Mouse (Mus musculus) heart, embryonic 14.5 days (tissue): ENCODE data around the gene Rab28. TPM values are rescaled to one million over a fixed set of nuclear protein-coding genes. Genes with fewer than 3 reads are reported as not detected.

Source experiments
- ATAC-seq: fragments of 200-750 bp; cut with Nextera tagmentation; 2 replicates; pipeline ENCODE4 v1.8.0; 2017; ENCODE audit warnings: low read depth, moderate TSS enrichment; ENCODE audit not compliant: insufficient number of reproducible peaks, insufficient read depth, low FRiP score
- H3K27ac ChIP-seq, 2 experiments: fragments of 200-500 bp in 1 of 2; fragments of 300-500 bp in 1 of 2; sonication (generic) in 1 of 2; replicated peaks in 1 of 2; 2 replicates each; pipeline ENCODE4 v1.5.1; 2012 to 2014; ENCODE audit warnings: low read depth in 2 of 2, low read length in 2 of 2, control low read depth in 1 of 2, mild to moderate bottlenecking in 1 of 2, mixed read lengths in 1 of 2; ENCODE audit not compliant: control insufficient read depth in 1 of 2, insufficient read depth in 1 of 2
- H3K27me3 ChIP-seq: fragments of 300-500 bp; sonication (generic); 2 replicates; pipeline ENCODE4 v1.6.1; 2014; ENCODE audit warnings: mild to moderate bottlenecking, low read length, control low read depth; ENCODE audit not compliant: control insufficient read depth, insufficient read depth
- H3K36me3 ChIP-seq: fragments of 300-500 bp; sonication (generic); 2 replicates; pipeline ENCODE4 v1.6.1; 2014; ENCODE audit warnings: mild to moderate bottlenecking, control low read depth, low read length, mixed read lengths; ENCODE audit not compliant: control insufficient read depth, insufficient read depth
- H3K4me1 ChIP-seq, 2 experiments: fragments of 200-500 bp in 1 of 2; fragments of 300-500 bp in 1 of 2; sonication (generic) in 1 of 2; 2 replicates each; pipeline ENCODE4 v1.6.1; 2012 to 2014; ENCODE audit warnings: low read length in 2 of 2, control low read depth in 1 of 2, mixed read lengths in 1 of 2; ENCODE audit not compliant: control insufficient read depth in 2 of 2, insufficient read depth in 2 of 2
- H3K4me2 ChIP-seq: fragments of 300-500 bp; sonication (generic); 2 replicates; pipeline ENCODE4 v1.6.1; 2014; ENCODE audit warnings: mild to moderate bottlenecking, low read length
- H3K4me3 ChIP-seq, 2 experiments: fragments of 200-500 bp in 1 of 2; fragments of 300-500 bp in 1 of 2; sonication (generic) in 1 of 2; 2 replicates each; pipeline ENCODE4 v1.5.1; 2012 to 2014; ENCODE audit warnings: low read length in 2 of 2, mild to moderate bottlenecking in 2 of 2, control low read depth in 1 of 2, low read depth in 1 of 2, moderate library complexity in 1 of 2; ENCODE audit not compliant: control insufficient read depth in 1 of 2, insufficient read depth in 1 of 2
- H3K9ac ChIP-seq: fragments of 300-500 bp; sonication (generic); 2 replicates; pipeline ENCODE4 v1.6.1; 2014; ENCODE audit warnings: mild to moderate bottlenecking, low read length
- H3K9me3 ChIP-seq: fragments of 300-500 bp; sonication (generic); 2 replicates; pipeline ENCODE4 v1.6.1; 2016; ENCODE audit warnings: low read length, control low read depth; ENCODE audit not compliant: control insufficient read depth
- WGBS: fragments of 180-500 bp; shearing (Covaris S2); extraction: QIAGEN DNeasy Blood & Tissue Kit; methylation state at CpG from one replicate; pipeline ENCODE4 v1.1.7; 2014; 5-methylcytosine and 5-hydroxymethylcytosine counted together
- polyA plus RNA-seq: library from polyadenylated mRNA; unstranded; fragments of >200 nt; fragmentation: Nextera tagmentation; extraction: Ambion mirVana; gene quantifications from 2 replicates; pipeline ENCODE4 v1.2.1, GENCODE M21; 2014

The Rab28 gene
- polyA plus RNA-seq, 1 experiment from 2014 or later, result 51.0 TPM

DNA sequence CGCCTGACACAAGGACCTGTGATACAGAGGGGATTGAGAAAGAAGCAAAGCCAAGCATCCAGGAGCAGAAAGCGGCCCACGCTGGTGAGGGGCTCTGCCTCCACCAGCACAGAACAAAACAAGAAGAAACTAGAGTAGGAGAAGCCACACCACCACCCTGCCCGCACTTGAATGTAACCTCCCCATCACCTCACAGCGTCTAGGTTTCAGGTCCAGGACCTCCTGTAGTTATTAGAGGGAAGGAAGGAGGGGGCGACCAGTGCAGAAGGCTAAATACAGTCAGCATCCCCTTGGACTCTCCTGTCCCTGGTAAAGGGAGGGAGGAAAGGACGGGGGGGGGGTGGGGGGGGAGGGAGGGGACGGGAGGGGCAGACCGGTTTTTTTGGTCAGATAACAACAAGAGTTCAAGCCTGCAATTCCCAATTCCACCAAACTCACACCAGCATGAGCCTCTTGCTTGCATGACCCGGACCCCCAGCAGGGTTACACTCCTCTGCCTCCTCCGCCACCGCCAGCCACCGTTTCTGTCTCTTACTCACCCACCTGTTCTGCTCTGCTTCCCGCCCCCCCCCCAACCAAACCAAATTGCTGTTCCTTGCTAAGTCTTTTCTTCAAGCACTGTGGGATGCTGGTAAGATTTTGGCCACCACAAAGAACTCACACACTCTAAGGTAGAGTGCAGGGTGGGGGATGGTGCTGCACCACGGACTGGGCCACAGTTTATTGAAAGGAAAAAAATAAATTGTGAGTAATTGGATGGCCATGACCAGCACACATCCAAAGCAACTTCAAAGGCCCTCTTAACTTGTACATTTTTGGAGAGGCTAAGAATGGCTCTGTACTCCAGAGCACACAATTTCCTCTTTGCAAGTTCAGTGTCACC lies 37.2 kb upstream of the Rab28 start:
- H3K4me2 ChIP-seq, result no peak overlapping the region
- no peak for ATAC-seq
- H3K27me3 ChIP-seq, result peaks cover 67% of the 10 kb centered on the region
- H3K9me3 ChIP-seq, result no peaks in the 10 kb centered on the region
- no peaks in the 10 kb centered on the region for H3K4me1 ChIP-seq
- H3K27ac ChIP-seq, result no peak overlapping the region
- H3K4me3 ChIP-seq, result no peak overlapping the region
- no peak overlapping the region for H3K9ac ChIP-seq
- H3K36me3 ChIP-seq, result no peaks in the 10 kb centered on the region
- WGBS, result 2% methylated on average over 11 of the region's 15 CpGs

DNA sequence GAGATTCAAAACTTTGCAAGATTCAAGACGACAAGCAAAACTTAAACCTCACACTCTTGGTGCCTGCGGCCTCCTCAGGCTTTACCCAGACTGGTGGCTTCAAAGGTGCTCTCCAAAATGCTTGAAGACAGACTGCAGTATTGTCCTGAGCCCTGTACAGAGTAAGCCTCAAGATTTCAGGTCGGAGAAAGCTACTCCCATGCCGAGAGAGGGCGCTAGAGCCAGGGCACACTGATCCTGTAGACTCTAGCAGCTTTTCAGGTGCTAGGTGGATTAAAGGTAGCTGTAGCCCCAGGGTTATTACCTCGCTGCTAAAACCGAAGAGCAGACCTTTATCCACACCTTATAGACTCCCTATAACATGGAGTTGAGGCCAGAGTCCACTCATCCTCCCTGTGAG lies 36.3 kb upstream of the Rab28 start:
- H3K27ac ChIP-seq, result no peak overlapping the region
- H3K4me3 ChIP-seq, result no peak overlapping the region
- no peak for ATAC-seq
- H3K9me3 ChIP-seq, result no peaks in the 10 kb centered on the region
- H3K4me1 ChIP-seq, result no peaks in the 10 kb centered on the region
- H3K36me3 ChIP-seq, result no peaks in the 10 kb centered on the region
- no peak overlapping the region for H3K9ac ChIP-seq
- no peak overlapping the region for H3K4me2 ChIP-seq
- 10% methylated on average over 7 of the region's 7 CpGs for WGBS
- peaks cover 58% of the 10 kb centered on the region for H3K27me3 ChIP-seq

DNA sequence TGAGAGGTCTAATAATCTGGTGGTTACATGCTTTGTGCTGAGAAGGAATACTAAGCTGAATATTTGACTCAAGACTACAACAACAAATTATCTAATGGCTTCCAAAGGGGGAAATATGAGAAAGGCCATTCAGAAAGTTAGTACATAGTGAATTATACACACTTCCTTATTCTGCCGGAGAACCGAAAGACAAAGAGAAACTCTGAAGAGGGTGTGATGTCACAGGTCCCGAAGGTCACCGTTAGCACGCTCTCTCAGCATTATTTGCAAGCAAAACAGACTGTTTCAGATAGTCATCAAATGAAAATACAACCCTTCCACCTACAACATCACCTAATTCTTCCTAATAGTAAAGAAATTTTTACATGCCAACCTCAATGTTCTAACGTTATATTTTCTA lies 30.9 kb upstream of the Rab28 start:
- WGBS, result 68% methylated on average over 6 of the region's 6 CpGs
- ATAC-seq, result no peak
- Histone ChIP-seq H3K27me3 (peaks cover 7% of the 10 kb centered on the region), H3K27ac (no peak overlapping the region), H3K36me3 (no peaks in the 10 kb centered on the region), H3K9me3 (no peaks in the 10 kb centered on the region), H3K4me1 (no peaks in the 10 kb centered on the region), H3K9ac (no peak overlapping the region), H3K4me2 (no peak overlapping the region), H3K4me3 (no peak overlapping the region)

DNA sequence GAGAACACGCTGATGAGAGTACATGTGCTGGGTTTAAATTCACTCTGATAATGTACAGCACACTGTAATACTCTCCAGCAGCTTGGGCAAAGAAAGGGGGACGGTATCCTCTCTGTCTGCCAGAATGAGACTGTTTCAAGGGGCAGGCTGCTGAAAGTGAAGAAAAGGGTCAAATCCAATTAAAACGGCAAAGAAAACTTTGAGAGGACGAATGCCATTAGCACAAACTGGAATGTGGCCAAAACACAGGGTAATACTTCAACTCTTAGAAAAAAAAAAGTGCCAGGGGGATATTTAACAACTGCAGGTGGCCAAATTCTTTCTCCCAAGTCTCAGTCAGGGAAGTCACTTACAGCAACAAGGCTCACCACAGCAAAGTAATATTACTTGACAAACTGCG lies 29.1 kb upstream of the Rab28 start:
- Histone ChIP-seq H3K4me2 (no peak overlapping the region), H3K9me3 (no peaks in the 10 kb centered on the region), H3K4me1 (no peaks in the 10 kb centered on the region), H3K9ac (no peak overlapping the region), H3K4me3 (no peak overlapping the region), H3K27ac (no peak overlapping the region), H3K36me3 (no peaks in the 10 kb centered on the region), H3K27me3 (no peaks in the 10 kb centered on the region)
- WGBS, result 52% methylated on average over 5 of the region's 5 CpGs
- no peak for ATAC-seq

DNA sequence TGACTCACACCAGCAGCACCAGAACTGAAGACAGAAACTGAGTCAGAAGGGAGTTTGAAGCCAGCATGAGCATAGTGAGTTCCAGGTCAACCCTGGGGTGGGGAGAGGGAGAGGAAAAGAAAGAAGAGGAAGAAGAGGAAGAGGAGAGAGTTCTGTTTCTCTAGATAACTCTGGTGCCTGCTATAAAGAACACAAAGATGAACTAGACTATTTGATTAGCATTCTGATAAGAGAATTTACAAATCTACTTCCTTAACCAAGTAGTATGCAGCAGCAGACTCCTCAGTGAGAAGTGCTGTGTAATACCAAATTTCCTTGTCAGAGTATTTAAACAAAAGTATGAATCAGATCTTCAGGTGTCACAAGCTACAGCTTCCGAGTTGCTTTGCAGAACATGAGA lies 19.1 kb upstream of the Rab28 start:
- no peak for ATAC-seq
- H3K4me3 ChIP-seq, result no peak overlapping the region
- no peak overlapping the region for H3K4me2 ChIP-seq
- H3K36me3 ChIP-seq, result no peaks in the 10 kb centered on the region
- no peak overlapping the region for H3K9ac ChIP-seq
- H3K4me1 ChIP-seq, result no peaks in the 10 kb centered on the region
- H3K27me3 ChIP-seq, result no peaks in the 10 kb centered on the region
- 63% methylated on average over 1 of the region's 1 CpGs for WGBS
- H3K9me3 ChIP-seq, result no peaks in the 10 kb centered on the region
- H3K27ac ChIP-seq, result no peak overlapping the region

DNA sequence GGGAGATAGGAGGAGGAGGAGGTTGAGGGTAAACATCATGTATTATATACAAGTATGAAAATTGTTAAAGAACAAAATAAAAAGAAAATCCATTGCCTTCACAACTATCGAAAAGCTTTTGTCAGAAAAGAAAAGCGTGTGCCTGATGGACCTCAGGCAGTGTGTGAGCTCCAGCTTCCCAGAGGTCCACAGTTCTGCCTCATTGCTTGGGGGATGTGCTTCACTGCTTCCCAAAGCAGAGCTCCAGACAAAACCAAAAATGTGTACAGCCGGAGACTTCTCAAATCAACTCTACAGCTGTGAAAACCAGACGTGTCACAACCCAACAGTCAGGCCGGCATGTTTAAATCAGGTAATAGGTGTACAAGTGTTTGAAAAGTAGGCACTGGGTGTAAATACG lies 17.6 kb upstream of the Rab28 start:
- no peaks in the 10 kb centered on the region for H3K36me3 ChIP-seq
- H3K4me3 ChIP-seq, result no peak overlapping the region
- ATAC-seq, result no peak
- no peaks in the 10 kb centered on the region for H3K9me3 ChIP-seq
- no peak overlapping the region for H3K4me2 ChIP-seq
- no peaks in the 10 kb centered on the region for H3K4me1 ChIP-seq
- 81% methylated on average over 6 of the region's 6 CpGs for WGBS
- no peak overlapping the region for H3K27ac ChIP-seq
- no peaks in the 10 kb centered on the region for H3K27me3 ChIP-seq
- no peak overlapping the region for H3K9ac ChIP-seq

- Histone ChIP-seq H3K4me1 (peaks cover 3 to 5% of the 10 kb centered on the region in 2 experiments; a peak in 2 of 4 replicates), H3K4me3 (peak overlapping the region; percentile 72 to 74), H3K27ac (peak overlapping the region; percentile 54 to 74), H3K4me2 (peak overlapping the region; percentile 92), H3K9ac (peak overlapping the region; percentile 80), H3K9me3 (no peaks in the 10 kb centered on the region), H3K36me3 (no peaks in the 10 kb centered on the region), H3K27me3 (no peaks in the 10 kb centered on the region)
- under 1% methylated on average over 63 of the region's 63 CpGs for WGBS
- ATAC-seq, result peak; percentile 91
Measured at GRCm38 (mm10) chr5:41707115-41708015, 592 bp downstream of the Rab28 start.
